Mouse (Mus musculus) bone marrow, adult 2 months (tissue): Measurements from ENCODE around the gene Tspan5. TPM values are rescaled to one million over a fixed set of nuclear protein-coding genes. Genes with fewer than 3 reads are reported as not detected.

Source experiments
- H3K27ac ChIP-seq: fragments of 200-500 bp; 2 replicates; pipeline ENCODE4 v1.5.1; 2012; ENCODE audit warnings: low read depth, mild to moderate bottlenecking, control low read depth, inconsistent platforms, low read length; ENCODE audit not compliant: control insufficient read depth, poor library complexity, insufficient read depth
- H3K4me1 ChIP-seq: fragments of 200-500 bp; 2 replicates; pipeline ENCODE4 v1.6.1; 2011; ENCODE audit warnings: low read length; ENCODE audit not compliant: control insufficient read depth, insufficient read depth
- H3K4me3 ChIP-seq: fragments of 200-500 bp; replicated peaks from 2 replicates; pipeline ENCODE3; 2011; ENCODE audit warnings: mild to moderate bottlenecking, low read depth, low read length, control low read depth; ENCODE audit not compliant: control insufficient read depth
- CTCF ChIP-seq: fragments of 200-500 bp; IDR thresholded peaks from 2 replicates; pipeline ENCODE4 v1.5.1; 2011; ENCODE audit warnings: low read length, control low read depth; ENCODE audit not compliant: control insufficient read depth, insufficient read depth
- POLR2A ChIP-seq: fragments of 200-500 bp; IDR thresholded peaks from 2 replicates; pipeline ENCODE4 v1.6.1; 2011; ENCODE audit warnings: low read depth, mild to moderate bottlenecking, control low read depth, low read length, borderline replicate concordance; ENCODE audit not compliant: control insufficient read depth
- WGBS: fragments of 180-500 bp; shearing (Covaris S2); methylation state at CpG from one replicate; pipeline ENCODE4 v1.1.7; 2018; 5-methylcytosine and 5-hydroxymethylcytosine counted together
- polyA plus RNA-seq: library from polyadenylated mRNA; stranded (reverse); fragments of >200 nt; gene quantifications from 2 replicates; pipeline ENCODE4 v1.2.4, GENCODE M21; 2011; ENCODE audit warnings: low replicate concordance; ENCODE audit not compliant: missing spikeins, insufficient read depth, insufficient read length

Gene Tspan5
- polyA plus RNA-seq, 1 experiment = 8.3 TPM

DNA sequence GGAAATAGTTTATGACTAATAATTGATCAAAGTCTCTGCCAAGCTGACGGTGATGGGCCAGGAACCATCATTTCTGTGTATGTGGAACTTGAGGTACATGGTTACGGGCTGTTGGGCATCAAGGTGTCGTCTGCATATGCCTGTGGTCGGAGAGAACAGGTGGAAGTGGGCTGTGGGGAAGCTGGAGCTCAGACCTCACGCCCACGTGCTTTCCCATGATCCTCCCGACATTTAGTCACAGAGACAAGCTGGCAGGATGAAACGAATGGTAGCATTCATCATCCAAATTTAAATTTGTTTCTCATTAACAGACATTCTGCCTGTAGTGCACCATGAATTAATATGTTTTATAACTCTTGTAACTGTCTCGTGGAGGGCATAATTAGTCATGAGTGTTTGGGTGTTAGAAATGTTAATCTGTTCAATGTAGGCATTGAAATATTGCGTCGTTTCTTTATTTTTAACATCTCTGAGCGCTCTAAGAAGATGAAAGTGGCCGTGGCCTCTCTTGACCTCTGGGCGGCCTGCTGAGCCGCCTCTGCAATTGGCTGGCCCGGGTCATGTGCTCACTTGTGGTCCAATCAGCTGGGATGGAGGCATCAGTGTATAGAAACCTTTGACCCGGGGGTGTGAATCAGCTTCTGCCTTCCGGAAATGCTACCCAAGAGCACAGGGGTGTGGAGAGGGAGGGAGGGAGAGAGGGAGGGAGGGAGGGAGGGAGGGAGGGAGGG is 45.9 kb downstream of the Tspan5 start:
- H3K27ac ChIP-seq = no peak overlapping the region
- WGBS = 86% methylated on average over 18 of the region's 18 CpGs
- no peaks in the 10 kb centered on the region for H3K4me1 ChIP-seq
- TF ChIP-seq POLR2A (no peak), CTCF (no peak)
- H3K4me3 ChIP-seq = no peak overlapping the region

DNA sequence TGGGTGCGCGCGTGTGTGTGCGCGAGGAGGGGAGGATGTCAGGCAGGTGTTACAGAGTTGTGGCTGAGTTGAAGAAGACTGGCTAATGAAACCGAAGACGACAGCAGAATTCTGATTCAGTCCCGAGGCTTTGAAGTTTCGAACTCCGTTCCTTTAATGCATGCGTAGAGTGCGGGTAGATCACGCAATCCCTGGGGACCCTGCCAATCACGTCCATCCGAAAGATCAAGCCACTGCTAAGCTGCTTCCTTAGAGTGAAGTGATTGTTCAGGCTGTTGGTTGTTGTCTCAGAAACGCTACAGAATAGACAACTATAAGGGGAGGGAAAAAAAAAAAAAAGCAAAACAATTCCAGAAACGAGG is 46.5 kb downstream of the Tspan5 start:
- Histone ChIP-seq H3K27ac (no peak overlapping the region), H3K4me3 (no peak overlapping the region), H3K4me1 (no peaks in the 10 kb centered on the region)
- TF ChIP-seq POLR2A (no peak), CTCF (no peak)
- WGBS = 90% methylated on average over 17 of the region's 17 CpGs

DNA sequence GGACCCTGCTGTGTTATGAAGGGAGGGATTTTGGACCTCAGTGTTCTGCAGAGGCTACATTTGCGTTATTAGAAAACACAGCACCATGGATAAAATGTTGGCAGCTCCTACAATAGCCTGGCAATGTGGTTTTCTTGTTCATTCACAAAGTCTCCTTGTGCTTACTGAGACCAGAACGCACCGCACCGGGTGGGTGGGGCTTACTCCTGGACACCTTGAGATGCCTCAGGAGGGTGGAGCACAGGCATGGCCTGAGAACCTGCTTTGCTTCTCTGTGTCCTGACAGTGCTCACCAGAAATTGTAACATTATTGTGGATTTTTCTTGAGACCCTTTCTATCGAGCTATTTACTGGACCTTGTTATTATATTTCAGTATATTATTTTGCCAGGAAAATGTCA is 47.3 kb downstream of the Tspan5 start:
- Histone ChIP-seq H3K27ac (no peak overlapping the region), H3K4me3 (no peak overlapping the region), H3K4me1 (no peaks in the 10 kb centered on the region)
- 87% methylated on average over 5 of the region's 5 CpGs for WGBS
- TF ChIP-seq POLR2A = no peak
- TF ChIP-seq CTCF = no peak

DNA sequence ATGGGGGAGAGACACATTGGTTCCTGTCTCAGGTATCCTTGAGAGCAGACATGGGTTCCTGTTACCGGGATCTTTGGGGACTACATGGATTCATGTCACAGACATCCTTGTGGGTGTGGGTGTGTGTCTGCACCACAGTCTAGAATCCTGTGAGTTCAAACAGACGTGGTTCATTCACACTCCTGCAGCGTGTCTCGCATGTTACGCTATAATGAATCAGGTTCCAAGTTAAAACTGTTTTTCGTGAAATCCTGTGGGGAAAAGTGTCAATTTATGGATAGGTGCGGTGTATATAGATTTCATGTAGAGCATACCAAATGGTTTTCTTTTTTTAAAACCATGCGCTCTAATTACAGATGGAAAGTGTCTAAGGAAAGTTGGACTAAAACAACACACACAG is 52.5 kb downstream of the Tspan5 start:
- H3K4me1 ChIP-seq = no peaks in the 10 kb centered on the region
- H3K4me3 ChIP-seq = no peak overlapping the region
- no peak overlapping the region for H3K27ac ChIP-seq
- TF ChIP-seq CTCF = no peak
- no peak for TF ChIP-seq POLR2A
- WGBS = 87% methylated on average over 8 of the region's 8 CpGs

DNA sequence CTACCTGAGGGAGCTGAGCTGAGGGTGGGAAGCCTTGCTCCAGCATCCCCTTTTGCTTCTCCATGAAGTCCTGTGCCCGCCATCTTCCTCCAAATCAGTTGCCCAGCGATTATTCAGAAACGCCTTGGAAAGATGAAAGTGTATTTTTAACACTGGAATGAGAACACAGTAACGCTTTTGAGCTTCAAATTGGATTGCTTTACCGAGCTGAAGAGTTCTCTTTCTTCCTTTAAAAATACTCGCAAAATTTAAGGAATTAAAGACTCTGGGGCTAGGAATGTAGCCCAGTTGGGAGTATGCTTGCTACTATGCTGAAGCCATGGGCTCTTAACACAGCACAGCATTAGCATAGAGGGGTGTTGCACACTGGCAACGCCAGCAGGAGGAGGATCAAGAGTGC is 54.0 kb downstream of the Tspan5 start:
- Histone ChIP-seq H3K27ac (no peak overlapping the region), H3K4me3 (no peak overlapping the region), H3K4me1 (no peaks in the 10 kb centered on the region)
- WGBS = 86% methylated on average over 7 of the region's 7 CpGs
- TF ChIP-seq POLR2A (no peak), CTCF (no peak)

DNA sequence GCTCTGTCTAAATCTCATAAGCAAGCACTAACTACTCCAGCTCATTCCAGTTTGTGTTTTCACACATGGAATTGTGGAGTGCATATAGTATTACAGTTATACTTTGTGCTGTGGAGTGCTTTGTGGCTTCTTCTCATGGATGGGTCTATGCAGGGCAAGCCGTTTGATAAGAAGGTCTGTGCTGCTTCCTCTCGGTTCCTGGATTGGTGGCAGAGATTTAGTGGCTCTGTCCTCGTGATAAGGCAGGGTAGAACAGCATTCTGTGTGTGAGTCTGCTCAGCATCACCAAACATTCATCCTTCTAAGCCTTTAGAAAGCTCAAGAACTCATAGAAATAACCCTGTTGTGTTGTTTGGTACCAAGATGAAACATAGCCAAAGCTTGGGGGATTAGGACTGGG is 54.6 kb downstream of the Tspan5 start:
- no peaks in the 10 kb centered on the region for H3K4me1 ChIP-seq
- H3K4me3 ChIP-seq = no peak overlapping the region
- H3K27ac ChIP-seq = no peak overlapping the region
- 65% methylated on average over 3 of the region's 3 CpGs for WGBS
- TF ChIP-seq CTCF (no peak), POLR2A (no peak)

DNA sequence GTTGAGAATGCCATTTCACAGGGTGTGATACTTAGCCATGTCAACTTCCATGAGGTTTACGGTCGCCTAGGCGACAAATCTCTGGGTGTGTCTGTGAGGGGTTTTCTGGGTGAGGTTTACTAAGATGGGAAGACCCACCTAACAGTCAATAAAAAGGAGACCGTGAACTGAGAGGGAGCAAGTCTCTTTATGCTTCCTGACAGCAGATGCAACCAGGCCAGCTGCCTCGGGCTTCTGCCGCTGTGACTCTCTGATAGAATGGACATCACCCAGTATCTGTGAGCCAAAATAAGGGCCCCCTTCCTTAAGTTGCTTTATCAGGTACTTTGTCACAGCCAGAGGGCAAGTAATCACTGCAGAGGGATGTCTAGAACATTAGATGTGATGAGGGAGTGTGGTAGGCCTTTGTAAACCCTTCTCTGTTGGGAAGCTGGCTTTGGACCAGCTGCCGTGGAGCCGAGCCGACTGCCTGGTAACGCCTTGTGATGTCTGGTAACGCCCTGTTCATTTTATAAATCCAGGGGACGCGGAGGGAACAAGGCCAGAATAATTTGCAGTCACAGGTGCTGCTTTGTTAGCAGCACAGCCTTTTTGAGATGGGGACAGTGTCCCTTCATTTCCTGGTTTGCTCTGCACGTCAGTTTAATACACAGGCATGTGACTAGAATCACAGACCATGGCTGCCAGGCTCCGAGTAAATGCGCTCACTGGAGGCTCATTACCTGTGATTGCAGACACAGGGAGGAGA is 58.8 kb downstream of the Tspan5 start:
- Histone ChIP-seq H3K4me1 (peaks cover 1% of the 10 kb centered on the region; the same call in 1 of the 2 replicates), H3K27ac (no peak overlapping the region), H3K4me3 (no peak overlapping the region)
- TF ChIP-seq POLR2A = no peak
- no peak for TF ChIP-seq CTCF
- 85% methylated on average over 16 of the region's 16 CpGs for whole genome bisulfite sequencing

DNA sequence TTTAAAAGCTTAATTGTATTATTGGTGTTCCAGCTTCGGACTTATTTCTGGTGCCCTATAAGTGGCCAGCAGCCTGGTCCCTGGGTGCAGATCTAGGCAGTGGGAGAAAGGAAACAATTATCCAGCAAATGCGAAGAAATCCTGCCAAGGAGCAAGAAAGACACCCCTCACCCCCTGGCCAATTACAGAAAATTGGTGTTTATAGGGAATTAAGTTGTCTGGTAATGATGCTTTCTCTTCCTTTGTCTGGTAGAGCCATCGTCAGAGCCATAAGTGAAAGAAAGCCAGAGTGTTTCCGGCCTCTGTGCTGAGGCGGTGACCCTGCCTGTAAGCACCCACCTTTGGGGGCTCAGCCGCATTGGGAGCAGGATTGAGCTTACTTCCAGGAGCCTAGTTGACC is 59.7 kb downstream of the Tspan5 start:
- 83% methylated on average over 6 of the region's 6 CpGs for WGBS
- TF ChIP-seq CTCF (no peak), POLR2A (no peak)
- Histone ChIP-seq H3K4me1 (peaks cover 1% of the 10 kb centered on the region; the same call in 1 of the 2 replicates), H3K4me3 (no peak overlapping the region), H3K27ac (no peak overlapping the region)
